ENCODE assay signal across 8 mouse cellular contexts in the genomic region with DNA sequence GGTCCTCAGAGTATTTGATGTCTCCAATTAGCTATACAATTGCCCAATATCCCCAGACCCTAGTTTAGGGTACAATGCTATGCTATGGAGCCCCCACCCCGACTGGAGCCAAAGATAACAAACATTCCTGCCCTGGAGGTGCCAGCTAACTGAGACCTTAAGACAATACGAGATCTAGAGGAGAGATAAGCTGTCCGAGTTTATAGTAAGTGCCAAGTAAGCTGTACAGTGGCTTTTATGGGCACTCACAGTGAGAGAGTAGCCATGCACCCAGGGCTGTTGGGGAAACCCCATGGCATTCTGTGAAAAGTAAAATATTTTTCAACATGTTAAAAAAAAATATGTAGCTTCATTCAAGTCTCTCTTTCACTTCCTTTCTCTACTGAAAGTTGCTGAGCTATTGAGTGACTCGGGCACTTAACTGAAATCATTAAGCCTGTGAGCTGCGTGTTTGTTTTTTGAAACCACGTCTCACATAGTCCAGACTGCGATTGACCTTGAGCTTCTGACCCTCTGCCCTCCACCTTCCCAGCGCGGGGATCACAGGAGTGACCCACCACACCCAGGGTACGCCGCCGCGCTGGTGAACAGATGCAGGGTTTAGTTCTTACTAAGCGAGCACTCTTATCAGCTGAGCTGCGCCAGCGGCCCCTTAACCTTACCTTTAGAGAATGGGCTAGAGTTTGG. TPM values are rescaled to one million over a fixed set of nuclear protein-coding genes. Genes with fewer than 3 reads are reported as not detected.
A peak's percentile ranks its signal among the peaks of the same experiment; 100 is the strongest.
DNase-seq lines count a peak whose midpoint lies in the region; ATAC-seq and TF ChIP-seq lines count a peak whose summit lies in the region.

No protein-coding gene starts in this region.

- H3K27me3 ChIP-seq in kidney, postnatal 0 days (ENCODE audit: insufficient read depth, low read length) = no peaks in the 10 kb centered on the region
- H3K27me3 ChIP-seq in embryonic facial prominence, embryonic 12.5 days = no peaks in the 10 kb centered on the region
- no peaks in the 10 kb centered on the region for H3K27me3 ChIP-seq in limb, embryonic 13.5 days
- H3K27me3 ChIP-seq in cerebellum, adult 2 months (ENCODE audit: control insufficient read depth, insufficient read depth, low read length) = no peaks in the 10 kb centered on the region

- no peak overlapping the region for H3K9ac ChIP-seq in kidney, postnatal 0 days (ENCODE audit: low read depth, low read length)
- H3K9ac ChIP-seq in embryonic facial prominence, embryonic 12.5 days = no peak overlapping the region
- no peak overlapping the region; the same call in 1 of the 2 replicates for H3K9ac ChIP-seq in limb, embryonic 13.5 days

- no peak for TF ChIP-seq POLR2A in cerebellum, adult 2 months (IDR thresholded peaks at IDR 0.05; ENCODE audit: borderline replicate concordance, insufficient read depth, low read length)

- no peak for ATAC-seq in kidney, postnatal 0 days (replicated peaks; ENCODE audit: low FRiP score, low read depth)
- peak; percentile 43; the same call in 1 of the 2 replicates for ATAC-seq in embryonic facial prominence, embryonic 12.5 days (ENCODE audit: insufficient number of reproducible peaks, insufficient read depth, low FRiP score, low TSS enrichment)
- no peak for ATAC-seq in limb, embryonic 13.5 days (ENCODE audit: low FRiP score, low read depth)
- ATAC-seq in neutrophil, adult 5-6 weeks (ENCODE audit: extremely low read depth, insufficient number of reproducible peaks, low FRiP score, poor library complexity, severe bottlenecking) = peak; percentile 19; the same call in 1 of the 2 replicates

- TF ChIP-seq CTCF in kidney, postnatal 0 days (IDR thresholded peaks at IDR 0.05; ENCODE audit: low read depth) = no peak
- TF ChIP-seq CTCF in cerebellum, adult 2 months (IDR thresholded peaks at IDR 0.05; ENCODE audit: borderline replicate concordance, insufficient read depth, low read depth, low read length) = no peak

- no peak for DNase-seq in kidney, postnatal 0 days (ENCODE audit: low spot score)
- DNase-seq in kidney, postnatal 25 days = no peak
- no peak for DNase-seq in c-Kit-positive CD71-positive TER-119-positive erythroid progenitor cells, embryonic 14.5 days (ENCODE audit: low spot score)
- no peak for DNase-seq in cerebellum, adult 2 months
- no peak for DNase-seq in retina, postnatal 1 day

- no peaks in the 10 kb centered on the region for H3K9me3 ChIP-seq in kidney, postnatal 0 days (replicated peaks; ENCODE audit: low read length)
- no peaks in the 10 kb centered on the region for H3K9me3 ChIP-seq in embryonic facial prominence, embryonic 12.5 days
- H3K9me3 ChIP-seq in limb, embryonic 13.5 days = no peaks in the 10 kb centered on the region

- H3K36me3 ChIP-seq in kidney, postnatal 0 days (ENCODE audit: insufficient read depth, low read length) = no peaks in the 10 kb centered on the region
- H3K36me3 ChIP-seq in embryonic facial prominence, embryonic 12.5 days = no peaks in the 10 kb centered on the region
- H3K36me3 ChIP-seq in limb, embryonic 13.5 days = no peaks in the 10 kb centered on the region

- 46% methylated on average over 16 of the region's 16 CpGs for WGBS in kidney, postnatal 0 days
- WGBS in embryonic facial prominence, embryonic 12.5 days = 54% methylated on average over 16 of the region's 16 CpGs
- 59% methylated on average over 16 of the region's 16 CpGs for WGBS in limb, embryonic 13.5 days
- 88% methylated on average over 16 of the region's 16 CpGs for WGBS in cerebellum, adult 2 months

- H3K4me3 ChIP-seq in kidney, postnatal 0 days (replicated peaks; ENCODE audit: low read depth, low read length) = no peak overlapping the region
- no peak overlapping the region for H3K4me3 ChIP-seq in embryonic facial prominence, embryonic 12.5 days
- H3K4me3 ChIP-seq in limb, embryonic 13.5 days = no peak overlapping the region
- H3K4me3 ChIP-seq in cerebellum, adult 2 months (replicated peaks; ENCODE audit: insufficient read depth, low read depth, low read length) = no peak overlapping the region

- H3K27ac ChIP-seq in kidney, postnatal 0 days = peak overlapping the region; percentile 81
- H3K27ac ChIP-seq in embryonic facial prominence, embryonic 12.5 days = peak overlapping the region; percentile 32; the same call in 1 of the 2 replicates
- H3K27ac ChIP-seq in limb, embryonic 13.5 days = no peak overlapping the region
- no peak overlapping the region for H3K27ac ChIP-seq in cerebellum, adult 2 months (ENCODE audit: insufficient read depth, low read length)

- H3K4me1 ChIP-seq in kidney, postnatal 0 days (replicated peaks; ENCODE audit: insufficient read depth, low read length) = peaks cover 8% of the 10 kb centered on the region
- H3K4me1 ChIP-seq in embryonic facial prominence, embryonic 12.5 days = peaks cover 31% of the 10 kb centered on the region
- peaks cover 28% of the 10 kb centered on the region for H3K4me1 ChIP-seq in limb, embryonic 13.5 days
- H3K4me1 ChIP-seq in cerebellum, adult 2 months (ENCODE audit: control insufficient read depth, insufficient read depth, low read length) = no peaks in the 10 kb centered on the region

- peak overlapping the region; percentile 31 for H3K4me2 ChIP-seq in kidney, postnatal 0 days (ENCODE audit: low read length)
- peak overlapping the region; percentile 1; the same call in 1 of the 2 replicates for H3K4me2 ChIP-seq in embryonic facial prominence, embryonic 12.5 days (replicated peaks)
- H3K4me2 ChIP-seq in limb, embryonic 13.5 days (replicated peaks) = peak overlapping the region; percentile 31

RNA-seq across cellular contexts. Expression of gene Rnf43, which starts 27.7 kb away (rescaled TPM):
- polyA plus RNA-seq in kidney, postnatal 0 days (2015; fragmentation: Nextera tagmentation; extraction: Ambion mirVana) = 5.5 and 6.2 TPM in 2 replicates
- 4.5 and 5.5 TPM in 2 replicates for polyA plus RNA-seq in embryonic facial prominence, embryonic 12.5 days (2016; fragmentation: Nextera tagmentation; extraction: Ambion mirVana)
- polyA plus RNA-seq in limb, embryonic 13.5 days (2015; fragmentation: Nextera tagmentation; extraction: Ambion mirVana) = 3.2 and 4.2 TPM in 2 replicates
- 1.5 and 1.6 TPM in 2 replicates for total RNA-seq in neutrophil, adult 5-6 weeks (2017)
- 2.2 and 2.6 TPM in 2 replicates for polyA plus RNA-seq in cerebellum, adult 2 months (2012; rRNA removed)

RNA-seq across cellular contexts. Expression of gene Supt4a, which starts 47.2 kb away (rescaled TPM):
- 165 and 171 TPM in 2 replicates for polyA plus RNA-seq in kidney, postnatal 0 days (2015; fragmentation: Nextera tagmentation; extraction: Ambion mirVana)
- 158 TPM in 2 replicates for polyA plus RNA-seq in embryonic facial prominence, embryonic 12.5 days (2016; fragmentation: Nextera tagmentation; extraction: Ambion mirVana)
- 159 and 167 TPM in 2 replicates for polyA plus RNA-seq in limb, embryonic 13.5 days (2015; fragmentation: Nextera tagmentation; extraction: Ambion mirVana)
- total RNA-seq in neutrophil, adult 5-6 weeks (2017) = 181 and 183 TPM in 2 replicates
- 155 and 158 TPM in 2 replicates for polyA plus RNA-seq in cerebellum, adult 2 months (2012; rRNA removed)

Comparison
In these comparisons a context has a peak if more than half of its experiments do, and no peak if none do; other contexts are left out.
1. ATAC-seq: peak in embryonic facial prominence, embryonic 12.5 days (single experiment) and neutrophil, adult 5-6 weeks (single experiment); none in kidney, postnatal 0 days (single experiment) and limb, embryonic 13.5 days (single experiment).
2. H3K27ac ChIP-seq: peak in kidney, postnatal 0 days (single experiment) and embryonic facial prominence, embryonic 12.5 days (single experiment); none in limb, embryonic 13.5 days (single experiment) and cerebellum, adult 2 months (single experiment).
3. Peak in every context shown above with its lines, with median percentiles within 50 percentile points of each other: H3K4me2 ChIP-seq.